Mouse (Mus musculus) embryonic fibroblast, embryonic 13.5 days (primary cell): ENCODE results near the gene Atp6v1c2.

Experiments
- CTCF ChIP-seq: IDR thresholded peaks from 2 replicates; pipeline ENCODE4 v1.5.1; 2011; ENCODE audit warnings: mild to moderate bottlenecking, control low read depth, low read length, moderate library complexity, borderline replicate concordance; ENCODE audit not compliant: insufficient read depth
- POLR2A ChIP-seq: IDR thresholded peaks from 2 replicates; pipeline ENCODE4 v1.6.1; 2011; ENCODE audit warnings: low read depth, mild to moderate bottlenecking, control low read depth, low read length, moderate library complexity

- TF ChIP-seq POLR2A: no peak
- TF ChIP-seq CTCF: peak; percentile 27; the same call in 1 of the 2 replicates
These were observed 73.6 kb downstream of the Atp6v1c2 start for GRCm38 (mm10) chr12:17255602-17256001.
